In genomic region chr11:31738148-31739021, GRCm38 (mm10) we compare ENCODE assay signal across 12 mouse cellular contexts.
DNase-seq lines count a peak whose midpoint lies in the region.
"Had no signal": no experiment of that assay in that cellular context is flagged by ENCODE, and none has a peak within 500 bp of the region (broad histone marks: within the 10 kb centered on the region; RNA-seq: fewer than 3 reads in every experiment).

No protein-coding gene starts in this region.

- peaks cover 30% of the 10 kb centered on the region for H3K4me1 ChIP-seq in brown adipose tissue, adult 24 weeks (ENCODE audit: control insufficient read depth, insufficient read depth, insufficient read length, low read length)

- DNase-seq in gastrocnemius, adult 18-20 months (ENCODE audit: low spot score) = peak; percentile 48
- no peak for DNase-seq in gastrocnemius, postnatal 36 days
- DNase-seq in cerebellum, postnatal 25 days = peak; percentile 44 to 46
- peak; percentile 56 for DNase-seq in lung, postnatal 10 days
- DNase-seq in right cerebral cortex, postnatal 36 days (ENCODE audit: low spot score in 2 of 2) = no peak
- DNase-seq in layer of hippocampus, postnatal 36 days = no peak
- DNase-seq: right cerebral cortex, postnatal 4 days; thymus, postnatal 14 days had no signal

- H3K4me3 ChIP-seq in brown adipose tissue, adult 24 weeks (ENCODE audit: insufficient read depth, low read depth, low read length) = no peak overlapping the region
- H3K4me3 ChIP-seq: forebrain, embryonic 15.5 days; limb, embryonic 13.5 days; midbrain, embryonic 13.5 days had no signal

- H3K27ac ChIP-seq in brown adipose tissue, adult 24 weeks (replicated peaks; ENCODE audit: low read depth, low read length) = peak overlapping the region; percentile 58
- H3K27ac ChIP-seq: forebrain, embryonic 15.5 days; limb, embryonic 13.5 days; midbrain, embryonic 13.5 days had no signal

- intact Hi-C loops in gastrocnemius, postnatal 36 days (cut with DNase I) = no loop called here

Comparison
In these comparisons a context has a peak if more than half of its experiments do, and no peak if none do; other contexts are left out.
1. DNase-seq: peak in gastrocnemius, adult 18-20 months (single experiment), cerebellum, postnatal 25 days (2 of 2) and lung, postnatal 10 days (single experiment); none in gastrocnemius, postnatal 36 days (0 of 2), right cerebral cortex, postnatal 36 days (0 of 2) and layer of hippocampus, postnatal 36 days (0 of 2).